Mouse (Mus musculus): Measurements from ENCODE around the gene Zfp791. TPM values are rescaled to one million over a fixed set of nuclear protein-coding genes. Genes with fewer than 3 reads are reported as not detected.
"Not testable (repeated sequence)": the region's sequence is repeated elsewhere in the genome, so short reads cannot be mapped to it uniquely, and the experiment has no call there.

The Zfp791 gene
- total and polyA plus RNA-seq, 3 experiments: 0.03 TPM; not detected in 2

DNA sequence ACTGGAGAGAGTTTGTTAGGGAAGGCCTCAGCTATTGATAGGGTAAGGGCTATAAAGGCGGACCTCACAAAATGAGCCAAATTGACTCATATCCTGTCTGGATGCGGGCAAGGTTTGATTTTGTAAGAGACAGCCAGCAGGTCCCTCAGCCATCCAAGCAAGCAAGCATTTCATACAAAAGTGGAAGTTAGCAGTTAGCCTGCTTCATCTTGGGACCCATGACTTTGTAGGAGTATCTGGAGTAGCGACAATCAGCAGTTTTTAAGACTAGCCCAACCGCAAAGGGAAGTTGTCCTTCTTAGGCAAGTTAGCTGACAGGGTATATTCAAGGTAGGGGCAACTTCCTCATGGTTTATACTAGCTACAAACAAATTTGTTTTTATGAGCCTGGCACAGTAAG lies 19.6 kb upstream of the Zfp791 start (continued):
- TF ChIP-seq POLR2AphosphoS5 (IDR thresholded peaks at IDR 0.05; ENCODE audit: borderline replicate concordance, low read depth, low read length) (no peak), MYC (IDR thresholded peaks at IDR 0.05; ENCODE audit: low read depth, low read length) (0 out of 2 replicates have a peak, but pooled peaks have one; percentile 55), NRF1 (IDR thresholded peaks at IDR 0.05; ENCODE audit: insufficient read depth, low read depth, low read length, poor library complexity, severe bottlenecking) (no peak), MEF2A (IDR thresholded peaks at IDR 0.05; ENCODE audit: extremely low read depth, insufficient replicate concordance, low read depth, low read length, poor library complexity, severe bottlenecking) (no peak), JUND (IDR thresholded peaks at IDR 0.05; ENCODE audit: low read depth, low read length) (peak; percentile 66; the same call in 1 of the 2 replicates), USF2 (IDR thresholded peaks at IDR 0.05; ENCODE audit: borderline replicate concordance in 1 of 2, insufficient read depth in 1 of 2, low read depth in 1 of 2, low read length in 2 of 2) (no peak), BHLHE40 (IDR thresholded peaks at IDR 0.05; ENCODE audit: borderline replicate concordance, low read depth, low read length) (no peak), E2F4 (IDR thresholded peaks at IDR 0.05; ENCODE audit: borderline replicate concordance, low read depth, low read length) (no peak), POLR2AphosphoS2 (IDR thresholded peaks at IDR 0.05; ENCODE audit: low read length) (no peak), MAX (IDR thresholded peaks at IDR 0.05; ENCODE audit: low read length) (no peak)

DNA sequence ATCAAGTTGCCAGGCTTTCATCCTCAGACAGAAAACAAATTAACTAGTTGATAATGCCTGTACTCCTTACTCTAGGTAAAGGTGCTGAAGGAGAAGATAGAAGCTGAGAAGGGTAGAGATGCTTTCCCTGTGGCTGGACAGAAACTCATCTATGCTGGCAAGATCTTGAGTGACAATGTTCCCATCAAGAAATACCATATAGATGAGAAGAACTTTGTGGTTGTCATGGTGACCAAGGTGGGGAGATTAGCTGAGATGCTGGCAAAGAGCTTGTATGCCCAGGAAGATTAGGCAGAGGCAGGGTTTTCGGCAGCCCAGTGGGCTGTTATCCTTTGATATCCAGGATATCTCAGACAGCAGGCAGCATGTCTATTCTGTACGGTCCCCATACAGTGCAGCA lies 12.8 kb upstream of the Zfp791 start:
- H3K27ac ChIP-seq (ENCODE audit: control insufficient read depth, low read depth, low read length); H3K79me2 ChIP-seq (ENCODE audit: control insufficient read depth, insufficient read depth, low read length, poor library complexity); H3K4me3 ChIP-seq (ENCODE audit: control insufficient read depth in 1 of 2, insufficient read depth in 1 of 2, low read depth in 2 of 2, low read length in 2 of 2); H3K27me3 ChIP-seq (ENCODE audit: control insufficient read depth in 1 of 2, insufficient read depth in 2 of 2, low read length in 2 of 2); H3K9me3 ChIP-seq (replicated peaks; ENCODE audit: insufficient read depth, low read length); DNase-seq (ENCODE audit: low read depth, low spot score); H3K9ac ChIP-seq (ENCODE audit: control insufficient read depth, low read depth, low read length, poor library complexity, severe bottlenecking): not testable (repeated sequence)
- peak; percentile 28; the same call in 1 of the 2 replicates for TF ChIP-seq GATA1 (IDR thresholded peaks at IDR 0.05; ENCODE audit: low read depth, low read length)
- TF ChIP-seq TCF12 (IDR thresholded peaks at IDR 0.05; ENCODE audit: low read depth, low read length): 0 out of 2 replicates have a peak, but pooled peaks have one; percentile 9
- peaks cover 0 to 27% of the 10 kb centered on the region in 2 experiments; a peak in 2 of 4 replicates for H3K36me3 ChIP-seq (ENCODE audit: control insufficient read depth in 1 of 2, insufficient read depth in 2 of 2, low read length in 2 of 2)
- H3K4me1 ChIP-seq (ENCODE audit: control insufficient read depth in 1 of 2, insufficient read depth in 2 of 2, low read length in 2 of 2): peaks cover 9 to 21% of the 10 kb centered on the region in 2 experiments

DNA sequence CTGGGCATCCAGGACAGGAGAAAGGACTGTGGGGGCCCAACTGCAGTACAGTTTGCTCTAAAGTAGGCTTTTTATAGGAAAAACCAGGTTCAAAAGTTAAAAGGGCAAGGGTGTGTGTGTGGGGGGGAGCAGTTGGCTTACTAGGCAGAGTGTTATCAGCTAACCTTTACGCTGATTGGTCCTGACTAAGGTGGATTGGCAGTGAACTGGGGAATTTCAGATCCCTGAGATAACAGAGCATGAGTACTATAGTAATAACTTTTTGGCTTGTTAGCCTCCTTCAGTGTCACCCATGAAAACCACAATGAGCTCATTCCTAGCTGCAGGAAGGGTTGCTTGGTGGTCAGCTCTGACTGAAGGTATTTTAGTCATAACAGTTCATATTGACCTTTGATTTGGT lies 9.4 kb upstream of the Zfp791 start:
- no peaks in the 10 kb centered on the region for H3K9me3 ChIP-seq (replicated peaks; ENCODE audit: insufficient read depth, low read length)
- no peaks in the 10 kb centered on the region for H3K27me3 ChIP-seq (ENCODE audit: control insufficient read depth in 1 of 2, insufficient read depth in 2 of 2, low read length in 2 of 2)
- peaks cover 9 to 21% of the 10 kb centered on the region in 2 experiments for H3K4me1 ChIP-seq (ENCODE audit: control insufficient read depth in 1 of 2, insufficient read depth in 2 of 2, low read length in 2 of 2)
- peaks cover 0 to 27% of the 10 kb centered on the region in 2 experiments; a peak in 2 of 4 replicates for H3K36me3 ChIP-seq (ENCODE audit: control insufficient read depth in 1 of 2, insufficient read depth in 2 of 2, low read length in 2 of 2)
- no peaks in the 10 kb centered on the region for H3K79me2 ChIP-seq (ENCODE audit: control insufficient read depth, insufficient read depth, low read length, poor library complexity)
- no peak overlapping the region for H3K9ac ChIP-seq (ENCODE audit: control insufficient read depth, low read depth, low read length, poor library complexity, severe bottlenecking)
- H3K27ac ChIP-seq (ENCODE audit: control insufficient read depth, low read depth, low read length): peak overlapping the region; percentile 42
- peak; percentile 46 for DNase-seq (ENCODE audit: low read depth, low spot score)
- H3K4me3 ChIP-seq (ENCODE audit: control insufficient read depth in 1 of 2, insufficient read depth in 1 of 2, low read depth in 2 of 2, low read length in 2 of 2): no peak overlapping the region
- TF ChIP-seq CHD1 (IDR thresholded peaks at IDR 0.05; ENCODE audit: low read depth, low read length) (no peak), POLR2A (IDR thresholded peaks at IDR 0.05; ENCODE audit: control insufficient read depth in 1 of 2, insufficient read depth in 1 of 2, low read depth in 1 of 2, low read length in 2 of 2, poor library complexity in 1 of 2) (no peak), ZNF384 (IDR thresholded peaks at IDR 0.05; ENCODE audit: low read depth, low read length) (0 out of 2 replicates have a peak, but pooled peaks have one; percentile 5), EP300 (IDR thresholded peaks at IDR 0.05; ENCODE audit: low read depth in 1 of 2, low read length in 2 of 2) (peak; percentile 37 to 47; a peak in 3 of 4 replicates), ETS1 (IDR thresholded peaks at IDR 0.05; ENCODE audit: low read depth, low read length) (peak; percentile 68), ZKSCAN1 (IDR thresholded peaks at IDR 0.05; ENCODE audit: low read depth, low read length) (no peak), UBTF (IDR thresholded peaks at IDR 0.05; ENCODE audit: borderline replicate concordance, insufficient read depth, low read depth, low read length) (no peak), TBP (IDR thresholded peaks at IDR 0.05; ENCODE audit: low read depth, low read length) (no peak), SMC3 (IDR thresholded peaks at IDR 0.05; ENCODE audit: low read depth, low read length) (no peak), CHD2 (IDR thresholded peaks at IDR 0.05; ENCODE audit: low read length) (no peak), RAD21 (IDR thresholded peaks at IDR 0.05; ENCODE audit: low read depth, low read length) (no peak), MAFK (IDR thresholded peaks at IDR 0.05; ENCODE audit: borderline replicate concordance, low read depth, low read length) (no peak), MAZ (IDR thresholded peaks at IDR 0.05; ENCODE audit: low read depth, low read length) (0 out of 2 replicates have a peak, but pooled peaks have one; percentile 57), POLR2AphosphoS2 (IDR thresholded peaks at IDR 0.05; ENCODE audit: low read length) (no peak), MEF2A (IDR thresholded peaks at IDR 0.05; ENCODE audit: extremely low read depth, insufficient replicate concordance, low read depth, low read length, poor library complexity, severe bottlenecking) (no peak), NELFE (IDR thresholded peaks at IDR 0.05; ENCODE audit: low read depth, low read length) (no peak), MAX (IDR thresholded peaks at IDR 0.05; ENCODE audit: low read length) (no peak), NRF1 (IDR thresholded peaks at IDR 0.05; ENCODE audit: insufficient read depth, low read depth, low read length, poor library complexity, severe bottlenecking) (no peak), SIN3A (IDR thresholded peaks at IDR 0.05; ENCODE audit: low read length) (0 out of 2 replicates have a peak, but pooled peaks have one; percentile 14), TAL1 (IDR thresholded peaks at IDR 0.05; ENCODE audit: low read length) (no peak)

All from MEL (cell line).